ENCODE assay signal across 8 mouse cellular contexts in genomic region chr11:69846738-69847688, GRCm38 (mm10). TPM values are rescaled to one million over a fixed set of nuclear protein-coding genes. Genes with fewer than 3 reads are reported as not detected.
DNase-seq lines count a peak whose midpoint lies in the region; ATAC-seq and TF ChIP-seq lines count a peak whose summit lies in the region.

No protein-coding gene starts in this region.

- H3K27ac ChIP-seq in neural tube, embryonic 11.5 days (ENCODE audit: low read depth, low read length): peak overlapping the region; percentile 97
- H3K27ac ChIP-seq in bone marrow, adult 2 months (ENCODE audit: control insufficient read depth, insufficient read depth, low read depth, low read length, poor library complexity): peak overlapping the region; percentile 70
- peak overlapping the region; percentile 97 for H3K27ac ChIP-seq in intestine, postnatal 0 days (ENCODE audit: low read depth, low read length)

- H3K4me2 ChIP-seq in neural tube, embryonic 11.5 days (ENCODE audit: low read depth): peak overlapping the region; percentile 90
- H3K4me2 ChIP-seq in intestine, postnatal 0 days (replicated peaks; ENCODE audit: low read depth): peak overlapping the region; percentile 86

- intact Hi-C loops in left cerebral cortex, postnatal 10 days (cut with DNase I): no loop called here

- H3K27me3 ChIP-seq in neural tube, embryonic 11.5 days (ENCODE audit: control insufficient read depth, insufficient read depth, low read length): no peaks in the 10 kb centered on the region
- H3K27me3 ChIP-seq in intestine, postnatal 0 days (replicated peaks; ENCODE audit: control insufficient read depth, insufficient read depth, low read length): no peaks in the 10 kb centered on the region

- DNase-seq in neural tube, embryonic 11.5 days (ENCODE audit: low spot score): no peak
- DNase-seq in neural tube, embryonic 10.5 days (ENCODE audit: extremely low spot score, low spot score): no peak
- DNase-seq in lung, postnatal 36 days: peak; percentile 56
- DNase-seq in yolk sac, embryonic 10.5 days (ENCODE audit: low spot score): peak; percentile 54
- no peak for DNase-seq in left cerebral cortex, postnatal 10 days (ENCODE audit: extremely low spot score in 1 of 2, low spot score in 2 of 2)

- WGBS in neural tube, embryonic 11.5 days: 13% methylated on average over 37 of the region's 37 CpGs
- WGBS in bone marrow, adult 2 months: 6% methylated on average over 37 of the region's 37 CpGs
- 5% methylated on average over 37 of the region's 37 CpGs for WGBS in intestine, postnatal 0 days

- TF ChIP-seq CTCF in bone marrow, adult 2 months (IDR thresholded peaks at IDR 0.05; ENCODE audit: control insufficient read depth, insufficient read depth, low read length): no peak
- TF ChIP-seq CTCF in intestine, postnatal 0 days (IDR thresholded peaks at IDR 0.05; ENCODE audit: low read depth): no peak

- H3K36me3 ChIP-seq in neural tube, embryonic 11.5 days (ENCODE audit: control insufficient read depth, insufficient read depth, low read length): peaks cover 7% of the 10 kb centered on the region
- H3K36me3 ChIP-seq in intestine, postnatal 0 days (ENCODE audit: control insufficient read depth, insufficient read depth): peaks cover 36% of the 10 kb centered on the region

- H3K4me1 ChIP-seq in neural tube, embryonic 11.5 days (ENCODE audit: control insufficient read depth, insufficient read depth, low read length): peaks cover 19% of the 10 kb centered on the region
- peaks cover 21% of the 10 kb centered on the region for H3K4me1 ChIP-seq in bone marrow, adult 2 months (ENCODE audit: control insufficient read depth, insufficient read depth, low read length)
- peaks cover 14% of the 10 kb centered on the region for H3K4me1 ChIP-seq in intestine, postnatal 0 days (replicated peaks; ENCODE audit: control insufficient read depth, insufficient read depth, low read length)

- peak overlapping the region; percentile 93 for H3K9ac ChIP-seq in neural tube, embryonic 11.5 days (ENCODE audit: low read length)
- H3K9ac ChIP-seq in intestine, postnatal 0 days (ENCODE audit: low read depth, low read length): peak overlapping the region; percentile 76

- H3K4me3 ChIP-seq in neural tube, embryonic 11.5 days (ENCODE audit: low read depth, low read length): peak overlapping the region; percentile 78
- peak overlapping the region; percentile 85 for H3K4me3 ChIP-seq in bone marrow, adult 2 months (replicated peaks; ENCODE audit: control insufficient read depth, low read depth, low read length)
- H3K4me3 ChIP-seq in intestine, postnatal 0 days (ENCODE audit: low read depth, low read length): peak overlapping the region; percentile 79

- ATAC-seq in neural tube, embryonic 11.5 days (ENCODE audit: insufficient read depth, low FRiP score, low TSS enrichment): peak; percentile 51; the same call in 1 of the 2 replicates
- ATAC-seq in granulocyte monocyte progenitor cell, adult 5-6 weeks (replicated peaks; ENCODE audit: poor library complexity, severe bottlenecking): peak; percentile 31
- peak; percentile 49 for ATAC-seq in intestine, postnatal 0 days

- TF ChIP-seq POLR2A in bone marrow, adult 2 months (IDR thresholded peaks at IDR 0.05; ENCODE audit: borderline replicate concordance, control insufficient read depth, low read depth, low read length): 0 out of 2 replicates have a peak, but pooled peaks have one; percentile 38

- no peaks in the 10 kb centered on the region for H3K9me3 ChIP-seq in neural tube, embryonic 11.5 days (ENCODE audit: control insufficient read depth, low read length)
- H3K9me3 ChIP-seq in intestine, postnatal 0 days (ENCODE audit: control insufficient read depth): no peaks in the 10 kb centered on the region

RNA-seq across cellular contexts. Expression of gene Plscr3, which starts 0.8 kb away (rescaled TPM):
- 75.4 and 83.7 TPM in 2 replicates for polyA plus RNA-seq in neural tube, embryonic 11.5 days (2014; fragmentation: Nextera tagmentation; extraction: Ambion mirVana)
- polyA plus RNA-seq in bone marrow, adult 2 months (2011; ENCODE audit: insufficient read depth, insufficient read length, low replicate concordance, missing spikeins): 38.3 and 50.9 TPM in 2 replicates
- total RNA-seq in granulocyte monocyte progenitor cell, adult 5-6 weeks (2014; fragmentation: Nextera tagmentation): 108 and 109 TPM in 2 replicates
- 24.9 and 25.2 TPM in 2 replicates for total RNA-seq in granulocyte monocyte progenitor cell, adult 5-6 weeks (2017)
- 42.0 and 44.8 TPM in 2 replicates for polyA plus RNA-seq in intestine, postnatal 0 days (2015; fragmentation: Nextera tagmentation; extraction: Ambion mirVana)
- 10 to 100 TPM; 28.4 to 32.2 TPM for total RNA-seq in left cerebral cortex, postnatal 10 days (2021)

RNA-seq across cellular contexts. Expression of gene Tmem256, which starts 8.7 kb away (rescaled TPM):
- 289 and 296 TPM in 2 replicates for polyA plus RNA-seq in neural tube, embryonic 11.5 days (2014; fragmentation: Nextera tagmentation; extraction: Ambion mirVana)
- polyA plus RNA-seq in bone marrow, adult 2 months (2011; ENCODE audit: insufficient read depth, insufficient read length, low replicate concordance, missing spikeins): 180 and 202 TPM in 2 replicates
- 294 and 359 TPM in 2 replicates for total RNA-seq in granulocyte monocyte progenitor cell, adult 5-6 weeks (2014; fragmentation: Nextera tagmentation)
- 118 and 164 TPM in 2 replicates for total RNA-seq in granulocyte monocyte progenitor cell, adult 5-6 weeks (2017)
- 584 and 590 TPM in 2 replicates for polyA plus RNA-seq in intestine, postnatal 0 days (2015; fragmentation: Nextera tagmentation; extraction: Ambion mirVana)
- total RNA-seq in left cerebral cortex, postnatal 10 days (2021): 100 to 1,000 TPM; 151 to 159 TPM

RNA-seq across cellular contexts. Expression of gene Nlgn2, which starts 9.4 kb away (rescaled TPM):
- polyA plus RNA-seq in neural tube, embryonic 11.5 days (2014; fragmentation: Nextera tagmentation; extraction: Ambion mirVana): 10.9 and 11.4 TPM in 2 replicates
- polyA plus RNA-seq in bone marrow, adult 2 months (2011; ENCODE audit: insufficient read depth, insufficient read length, low replicate concordance, missing spikeins): 5.3 and 6.0 TPM in 2 replicates
- 13.5 and 33.1 TPM in 2 replicates for total RNA-seq in granulocyte monocyte progenitor cell, adult 5-6 weeks (2014; fragmentation: Nextera tagmentation)
- 4.0 and 7.4 TPM in 2 replicates for total RNA-seq in granulocyte monocyte progenitor cell, adult 5-6 weeks (2017)
- polyA plus RNA-seq in intestine, postnatal 0 days (2015; fragmentation: Nextera tagmentation; extraction: Ambion mirVana): 1.8 and 2.2 TPM in 2 replicates
- 100 to 1,000 TPM; 268 to 274 TPM for total RNA-seq in left cerebral cortex, postnatal 10 days (2021)

RNA-seq across cellular contexts. Expression of gene Tnk1, which starts 11.5 kb away (rescaled TPM):
- polyA plus RNA-seq in neural tube, embryonic 11.5 days (2014; fragmentation: Nextera tagmentation; extraction: Ambion mirVana): 0.23 and 0.72 TPM in 2 replicates
- polyA plus RNA-seq in bone marrow, adult 2 months (2011; ENCODE audit: insufficient read depth, insufficient read length, low replicate concordance, missing spikeins): 2.9 and 5.4 TPM in 2 replicates
- 0.60 TPM in 1 of 2 replicates, not detected in the other for total RNA-seq in granulocyte monocyte progenitor cell, adult 5-6 weeks (2014; fragmentation: Nextera tagmentation)
- total RNA-seq in granulocyte monocyte progenitor cell, adult 5-6 weeks (2017): not detected in 2 replicates
- 11.7 and 12.8 TPM in 2 replicates for polyA plus RNA-seq in intestine, postnatal 0 days (2015; fragmentation: Nextera tagmentation; extraction: Ambion mirVana)
- total RNA-seq in left cerebral cortex, postnatal 10 days (2021): under 1 TPM; 0.11 to 0.14 TPM

RNA-seq across cellular contexts. Expression of gene Spem1, which starts 25.0 kb away (rescaled TPM):
- polyA plus RNA-seq in neural tube, embryonic 11.5 days (2014; fragmentation: Nextera tagmentation; extraction: Ambion mirVana): 0.23 TPM in 1 of 2 replicates, not detected in the other
- polyA plus RNA-seq in bone marrow, adult 2 months (2011; ENCODE audit: insufficient read depth, insufficient read length, low replicate concordance, missing spikeins): not detected in 2 replicates
- total RNA-seq in granulocyte monocyte progenitor cell, adult 5-6 weeks (2014; fragmentation: Nextera tagmentation): not detected in 2 replicates
- not detected in 2 replicates for total RNA-seq in granulocyte monocyte progenitor cell, adult 5-6 weeks (2017)
- not detected in 2 replicates for polyA plus RNA-seq in intestine, postnatal 0 days (2015; fragmentation: Nextera tagmentation; extraction: Ambion mirVana)
- total RNA-seq in left cerebral cortex, postnatal 10 days (2021): under 1 TPM; 0.45 to 0.57 TPM

Comparison
In these comparisons a context has a peak if more than half of its experiments do, and no peak if none do; other contexts are left out.
1. DNase-seq: peak in lung, postnatal 36 days (single experiment) and yolk sac, embryonic 10.5 days (single experiment); none in neural tube, embryonic 11.5 days (single experiment), neural tube, embryonic 10.5 days (single experiment) and left cerebral cortex, postnatal 10 days (0 of 2).
2. Peak in every context shown above with its lines, with median percentiles within 50 percentile points of each other: ATAC-seq, H3K27ac ChIP-seq and H3K4me3 ChIP-seq.